Mouse (Mus musculus): Measurements from ENCODE around the gene Pspc1. TPM values are rescaled to one million over a fixed set of nuclear protein-coding genes. Genes with fewer than 3 reads are reported as not detected.
A peak's percentile ranks its signal among the peaks of the same experiment; 100 is the strongest.
"Not testable (repeated sequence)": the region's sequence is repeated elsewhere in the genome, so short reads cannot be mapped to it uniquely, and the experiment has no call there.

Pspc1 gene
- total RNA-seq (2021) = 10 to 100 TPM; 13.5 to 13.6 TPM
- long read RNA-seq, experiment 1, full-length matches to known transcripts = 4 of 4 reads
- long read RNA-seq, experiment 1, partial matches to known transcripts = 0 of 4 reads
- long read RNA-seq, experiment 1, other reads (novel, unspliced or antisense) = 0 of 4 reads
- long read RNA-seq, experiment 2, full-length matches to known transcripts = 5 of 7 reads
- long read RNA-seq, experiment 2, partial matches to known transcripts = 0 of 7 reads
- long read RNA-seq, experiment 2, other reads (novel, unspliced or antisense) = 2 of 7 reads

DNA sequence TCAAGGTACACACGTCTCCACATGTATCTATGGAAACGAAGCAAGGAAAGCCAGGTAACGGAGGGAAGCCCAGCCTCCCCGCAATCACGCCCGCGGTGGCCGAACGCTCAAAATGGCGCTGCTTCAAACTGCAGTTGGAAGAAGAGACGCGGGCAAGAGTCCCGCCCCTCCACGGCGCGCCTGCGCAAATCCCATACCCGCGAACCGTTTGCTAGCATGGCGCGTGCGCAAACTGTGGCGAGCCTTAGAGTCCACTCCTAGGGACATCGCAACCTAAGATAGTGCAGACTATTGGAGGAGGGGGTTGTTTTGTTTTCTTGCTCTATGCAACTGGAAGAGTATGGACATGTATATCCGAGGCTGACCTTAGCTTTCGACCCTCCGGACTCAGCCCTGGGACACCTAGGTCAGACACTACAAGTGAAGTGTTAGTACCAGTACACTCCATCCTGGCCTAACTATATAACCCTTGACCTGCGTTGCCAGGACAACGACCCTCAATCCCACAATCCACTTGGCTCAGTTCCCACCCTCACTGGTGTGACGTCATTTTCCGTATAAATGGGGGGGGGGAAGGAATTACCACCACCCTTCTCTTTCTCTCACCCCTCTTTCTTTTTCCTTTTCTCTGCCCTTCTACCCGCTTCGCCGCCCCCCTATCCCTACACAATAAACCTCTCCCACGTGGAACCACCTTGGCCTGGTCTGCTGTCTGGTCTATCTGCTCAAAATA lies at the start of gene Pspc1:
Gene Pspc1 (minus strand): TSS at position 117 of the 733 bp plus-strand sequence.
- DNase-seq = peak; percentile 98 to 99

- DNase-seq = no peak
Measured at GRCm38 (mm10) chr14:56824562-56824961, 46.4 kb upstream of the Pspc1 start.

GRCm38 (mm10) chr14:56817616-56818015 lies 39.5 kb upstream of the Pspc1 start:
- DNase-seq = no peak

DNA sequence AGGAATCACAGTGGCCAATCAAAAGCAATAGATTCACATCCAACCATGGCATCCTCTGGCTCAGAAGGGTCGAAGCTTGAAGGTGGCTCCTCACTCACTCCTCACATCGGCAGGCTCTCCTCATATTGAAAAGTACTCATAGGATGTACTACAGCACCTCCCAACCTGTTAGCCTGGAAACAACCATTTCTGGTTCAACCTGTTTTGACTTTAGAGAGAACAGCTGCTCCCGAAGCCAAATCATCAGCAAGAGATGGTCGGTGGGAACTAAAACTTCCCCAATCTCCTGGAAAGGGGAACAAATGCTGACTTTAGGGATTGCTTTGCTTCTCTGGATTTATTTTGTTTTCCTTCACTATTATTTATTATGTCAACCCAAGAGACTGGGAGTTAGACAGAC lies 39.0 kb upstream of the Pspc1 start:
- DNase-seq = no peak

DNA sequence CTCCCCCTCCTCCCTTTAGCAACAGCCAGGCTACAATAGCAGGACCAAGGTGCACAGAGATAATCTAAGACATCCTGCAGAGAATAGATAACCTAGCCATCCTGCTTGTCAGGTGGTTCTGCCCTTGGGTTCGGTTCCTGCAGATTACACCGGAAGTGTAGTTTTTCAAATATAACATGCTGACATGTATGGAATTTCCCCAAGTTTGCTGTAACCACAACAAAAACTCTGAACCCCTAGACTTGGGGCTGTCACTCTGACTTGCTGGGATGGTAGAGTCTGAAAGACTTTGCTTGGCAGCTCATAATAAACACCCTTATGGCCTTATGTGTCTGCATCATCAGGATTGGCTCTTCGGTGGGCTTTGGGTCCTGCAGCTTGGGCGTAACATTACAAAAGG lies 38.4 kb upstream of the Pspc1 start:
- no peak for DNase-seq

GRCm38 (mm10) chr14:56812520-56813036 lies 34.5 kb upstream of the Pspc1 start:
- DNase-seq = peak; percentile 86 to 88

GRCm38 (mm10) chr14:56811701-56812339 lies 33.7 kb upstream of the Pspc1 start, which contains the start of gene Zmym5:
Gene Zmym5, minus strand, starts transcription at chr14:56811716.
- DNase-seq = peak; percentile 90 to 92

GRCm38 (mm10) chr14:56810781-56811690 lies 32.9 kb upstream of the Pspc1 start:
- peak; percentile 64 to 65 for DNase-seq

- peak; percentile 27 to 60 for DNase-seq
Measured at GRCm38 (mm10) chr14:56793243-56793642, 15.1 kb upstream of the Pspc1 start.

GRCm38 (mm10) chr14:56784575-56784974 lies 6.5 kb upstream of the Pspc1 start:
- no peak for DNase-seq

- DNase-seq = no peak
Measured at GRCm38 (mm10) chr14:56778933-56779300, 801 bp upstream of the Pspc1 start.

- peak; percentile 80 to 84 for DNase-seq
Measured at GRCm38 (mm10) chr14:56777360-56778136, 568 bp downstream of the Pspc1 start.

GRCm38 (mm10) chr14:56776571-56777238 lies 1.4 kb downstream of the Pspc1 start:
- DNase-seq = no peak

GRCm38 (mm10) chr14:56775416-56775815 lies 2.7 kb downstream of the Pspc1 start:
- no peak for DNase-seq

- not testable (repeated sequence) for DNase-seq
Measured at GRCm38 (mm10) chr14:56766438-56766837, 11.7 kb downstream of the Pspc1 start.

DNA sequence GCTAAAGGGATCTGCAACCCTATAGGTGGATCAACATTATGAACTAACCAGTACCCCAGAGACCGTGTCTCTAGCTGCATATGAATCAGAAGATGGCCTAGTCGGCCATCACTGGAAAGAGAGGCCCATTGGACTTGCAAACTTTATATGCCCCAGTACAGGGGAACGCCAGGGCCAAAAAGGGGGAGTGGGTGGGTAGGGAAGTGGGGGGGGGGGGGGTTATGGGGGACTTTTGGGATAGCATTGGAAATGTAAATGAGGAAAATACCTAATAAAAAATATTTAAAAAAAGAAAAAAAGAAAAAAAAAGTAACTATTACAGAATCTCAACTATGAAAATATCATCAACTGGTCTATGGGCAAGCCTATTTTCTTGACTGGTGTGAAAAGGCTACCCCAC lies 13.0 kb downstream of the Pspc1 start:
- not testable (repeated sequence) for DNase-seq

DNA sequence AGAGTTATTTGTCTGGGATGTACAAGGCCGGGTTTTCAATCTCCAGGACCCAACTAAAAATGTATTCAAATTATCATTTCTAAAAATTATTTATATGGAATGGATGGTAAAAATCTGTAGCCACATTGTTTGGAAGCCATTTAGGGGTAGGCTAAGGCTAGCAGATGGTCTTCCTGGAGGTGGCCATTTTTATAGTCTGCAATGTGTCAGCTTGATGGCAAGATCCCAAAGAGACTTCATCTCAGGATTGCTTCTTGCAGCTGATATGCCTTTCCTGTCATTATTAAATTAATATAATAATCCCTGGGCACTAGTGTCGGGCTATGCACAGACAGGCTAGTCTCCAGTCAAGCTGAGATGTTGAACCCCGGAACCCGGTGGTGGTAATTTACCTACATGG lies 26.8 kb downstream of the Pspc1 start:
- DNase-seq = no peak

DNA sequence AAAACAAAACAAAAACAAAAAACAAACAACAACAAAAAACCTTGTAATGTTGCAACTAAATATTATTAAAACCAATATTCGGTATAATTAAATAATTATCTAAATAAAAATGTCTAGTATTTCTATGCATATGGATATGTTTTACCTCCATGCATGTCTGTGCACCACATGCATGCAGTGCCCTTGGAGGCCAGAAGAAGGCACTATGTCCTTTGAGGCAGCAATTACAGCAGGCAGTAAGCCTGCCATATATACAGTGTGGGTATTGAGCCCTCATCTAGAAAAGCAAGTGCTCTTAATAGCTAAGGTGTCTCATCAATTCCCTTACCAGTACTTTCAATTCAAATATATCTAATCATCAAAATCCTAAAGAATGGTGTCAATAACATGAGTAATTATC lies 37.9 kb downstream of the Pspc1 start:
- DNase-seq = no peak

DNA sequence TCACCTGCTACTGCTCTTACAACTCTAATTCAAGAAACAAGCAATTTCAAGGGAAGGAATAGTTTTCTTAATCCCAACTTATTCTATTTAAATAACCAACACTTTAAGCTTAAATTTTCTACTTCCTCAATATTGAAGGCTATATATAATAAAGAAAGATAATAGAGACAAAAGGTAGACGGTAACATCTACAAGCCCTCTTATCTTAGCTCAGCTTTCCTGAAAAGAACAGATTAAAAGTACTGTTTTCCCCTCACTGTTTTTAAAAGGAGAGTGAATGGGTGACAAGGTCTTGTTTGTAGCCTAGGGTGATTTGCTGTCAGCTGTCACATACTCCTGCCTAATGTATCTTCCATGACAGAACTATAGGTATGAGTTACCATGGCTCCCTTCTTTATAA lies 51.6 kb downstream of the Pspc1 start:
- DNase-seq = no peak

DNA sequence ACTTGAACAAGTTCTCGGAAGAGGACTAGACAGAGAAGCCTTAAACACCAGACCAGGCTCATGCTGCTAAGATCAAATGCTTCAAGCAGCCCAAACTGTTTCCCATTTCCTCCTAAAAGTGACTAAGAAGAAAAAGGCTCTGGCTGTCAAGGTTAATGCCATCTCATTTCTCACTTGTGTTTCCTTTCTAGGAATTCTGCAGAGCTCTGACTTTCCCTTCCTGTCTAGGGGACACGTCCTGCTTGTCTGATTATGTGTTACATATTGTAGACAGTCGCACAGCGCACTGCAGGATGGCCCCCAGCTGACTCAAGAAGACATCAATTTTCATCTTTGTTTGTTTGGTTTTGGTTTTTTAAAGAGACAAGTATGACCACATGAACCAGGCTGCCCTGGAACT lies 72.4 kb downstream of the Pspc1 start:
- no peak for DNase-seq
